Mouse (Mus musculus) T-cell, adult 66 days (primary cell): ENCODE measurements around the gene Med20. TPM values are rescaled to one million over a fixed set of nuclear protein-coding genes. Genes with fewer than 3 reads are reported as not detected.

Experiments
- total RNA-seq, 2 experiments: library from RNA; stranded (reverse); gene quantifications; 3 replicates in 1 of 2; 4 replicates in 1 of 2; pipeline ENCODE4 v1.2.4; 2023

Med20 gene
- 10 to 100 TPM; 68.0 to 70.9 TPM for total RNA-seq

DNA sequence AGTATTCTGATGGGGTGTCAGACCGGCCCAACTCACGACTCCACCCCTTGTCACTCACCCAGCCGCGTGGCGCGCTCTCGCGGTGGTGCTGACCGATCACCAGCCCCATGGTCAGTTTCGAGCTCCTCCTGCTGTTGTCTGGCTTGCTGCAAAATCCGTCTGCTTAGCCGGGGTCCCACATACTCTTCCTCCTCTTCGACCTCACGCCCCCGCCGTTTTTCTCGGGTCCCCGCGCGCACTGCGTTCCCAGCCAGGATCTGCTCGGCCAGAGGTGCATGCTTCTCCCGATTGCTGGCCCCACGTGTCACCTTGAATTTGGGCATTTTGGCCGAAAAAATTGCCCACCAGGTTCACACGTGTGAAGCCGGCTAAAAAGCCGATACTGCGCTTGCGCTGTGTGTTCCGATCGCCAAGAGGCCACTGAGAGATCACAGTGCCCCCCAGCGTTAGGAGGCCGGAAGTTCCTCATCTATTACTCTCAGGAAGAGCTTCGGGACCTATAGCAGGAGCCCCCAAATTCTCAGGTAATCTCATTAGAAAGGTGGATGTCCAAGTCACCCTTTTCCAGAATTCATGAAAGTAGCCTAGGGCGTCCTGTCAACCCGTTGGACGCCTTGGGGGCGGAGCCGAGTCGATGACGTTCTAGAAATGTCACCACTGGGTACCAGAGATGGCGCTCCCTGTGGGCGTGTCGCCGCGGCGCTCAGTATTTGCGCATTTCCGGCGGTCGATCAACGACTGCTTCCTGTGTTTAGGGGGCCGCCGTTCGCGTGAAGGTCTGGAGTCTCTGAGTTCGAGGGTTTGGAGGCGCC is at the start of gene Med20, which contains the start of the genes Bysl and Gm20517:
Gene Med20, plus strand, starts transcription at position 734 of the 812 bp plus-strand sequence.
Gene Bysl, minus strand, starts transcription at position 644 of the 812 bp plus-strand sequence.
Gene Gm20517, plus strand, starts transcription at position 741 of the 812 bp plus-strand sequence.

DNA sequence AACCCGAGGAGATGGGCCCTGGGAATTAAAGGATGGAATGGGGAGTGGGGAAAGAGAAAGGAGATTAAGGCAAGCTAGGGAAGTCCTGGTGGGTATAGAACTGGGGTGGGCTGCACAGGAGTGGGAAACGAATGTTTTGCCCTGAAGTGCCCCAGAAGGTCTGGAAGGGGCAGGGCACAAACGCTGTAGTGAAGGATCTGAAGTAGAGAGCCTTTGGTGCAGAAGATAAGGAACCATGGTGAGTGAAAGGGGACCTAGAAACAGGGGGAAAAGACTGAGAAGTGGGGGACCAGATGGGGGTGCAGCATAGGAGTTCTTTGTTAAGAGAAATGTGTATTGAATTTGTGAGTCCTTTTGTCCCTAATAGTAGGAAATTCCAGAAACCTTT is 19.3 kb downstream of the Med20 start, which contains the start of gene Usp49:
Gene Usp49, plus strand, starts transcription at position 13 of the 388 bp plus-strand sequence.

Other genes with a start within 250 kb of the Med20 start
- 10 to 100 TPM; 21.0 to 27.3 TPM for gene Mrps10, start 242.7 kb upstream of the Med20 start, total RNA-seq
- 1 to 10 TPM; 5.3 to 5.5 TPM for gene Guca1b, start 226.2 kb upstream of the Med20 start, total RNA-seq
- not detected for gene Guca1a, start 211.0 kb upstream of the Med20 start, total RNA-seq
- gene AI661453, start 175.0 kb upstream of the Med20 start, total RNA-seq, result not detected
- not detected for gene 1700001C19Rik, start 174.2 kb upstream of the Med20 start, total RNA-seq
- gene Taf8, start 109.3 kb upstream of the Med20 start, total RNA-seq, result 10 to 100 TPM; 68.2 to 80.5 TPM
- 100 to 1,000 TPM; 421 to 461 TPM for gene Ccnd3, start 106.5 kb upstream of the Med20 start, total RNA-seq
- gene Bysl, start 90 bp upstream of the Med20 start, total RNA-seq, result 10 to 100 TPM; 15.2 to 15.8 TPM
- 1 to 10 TPM; 3.6 to 4.6 TPM for gene Gm20517, start within 50 bp of the Med20 start, total RNA-seq
- 1 to 10 TPM; 6.1 to 9.7 TPM for gene Usp49, start 19.1 kb downstream of the Med20 start, total RNA-seq
- gene Tomm6, start 76.8 kb downstream of the Med20 start, total RNA-seq, result 100 to 1,000 TPM; 123 to 146 TPM
- 1 to 10 TPM; 1.6 to 3.8 TPM for gene Frs3, start 77.4 kb downstream of the Med20 start, total RNA-seq
- not detected for gene Gm21981, start 82.9 kb downstream of the Med20 start, total RNA-seq
- under 1 TPM in 1 of 2 experiments, not detected in 1; 0.80 TPM for gene Prickle4, start 83.2 kb downstream of the Med20 start, total RNA-seq
- not detected for gene Pgc, start 115.3 kb downstream of the Med20 start, total RNA-seq
- 10 to 100 TPM; 29.8 to 35.4 TPM for gene Tfeb, start 125.4 kb downstream of the Med20 start, total RNA-seq
- not detected for gene Mdfi, start 223.1 kb downstream of the Med20 start, total RNA-seq